Mouse (Mus musculus) ES-Bruce4 (cell line): ENCODE results near the gene Klhl30.

ENCODE experiments used
- CTCF ChIP-seq: IDR thresholded peaks from one replicate; pipeline ENCODE4 v1.8.1; 2011; ENCODE audit warnings: low read depth, low read length
- POLR2A ChIP-seq: IDR thresholded peaks from one replicate; pipeline ENCODE4 v1.8.1; 2011; ENCODE audit warnings: low read length; ENCODE audit not compliant: insufficient read depth

DNA sequence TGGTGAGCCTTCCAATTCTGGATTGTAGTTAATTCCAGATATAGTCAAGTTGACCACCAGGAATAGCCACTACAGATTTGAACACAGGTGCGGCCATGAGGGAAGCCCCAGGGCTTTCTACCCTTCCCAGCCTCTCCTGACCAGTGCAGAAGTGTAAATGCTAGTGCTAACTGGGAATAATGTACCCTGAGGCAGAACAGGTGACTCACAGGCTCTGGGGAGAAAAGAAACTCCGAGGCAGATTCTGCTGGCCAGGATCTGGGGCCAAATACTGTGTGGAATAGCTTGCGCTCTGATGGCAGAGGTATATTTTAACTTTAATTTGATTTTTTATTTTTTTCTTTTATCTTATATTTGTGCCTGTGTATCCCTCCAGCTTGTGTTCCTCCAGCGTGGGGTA is 46.2 kb upstream of the Klhl30 start:
- TF ChIP-seq CTCF = no peak
- TF ChIP-seq POLR2A = no peak
